Mouse (Mus musculus): ENCODE results near the gene Fars2.
A peak's percentile ranks its signal among the peaks of the same experiment; 100 is the strongest.

The Fars2 gene

GRCm38 (mm10) chr13:36117143-36118014, at the start of gene Fars2, which contains the start of gene Lyrm4:
Gene Fars2 (plus strand): TSS chr13:36117412.
Gene Lyrm4 (minus strand): TSS chr13:36117526.
- peak; percentile 87 for DNase-seq (ENCODE audit: low read depth)

GRCm38 (mm10) chr13:36074484-36074883, 42.7 kb upstream of the Fars2 start:
- no peak for DNase-seq (ENCODE audit: low read depth)

DNA sequence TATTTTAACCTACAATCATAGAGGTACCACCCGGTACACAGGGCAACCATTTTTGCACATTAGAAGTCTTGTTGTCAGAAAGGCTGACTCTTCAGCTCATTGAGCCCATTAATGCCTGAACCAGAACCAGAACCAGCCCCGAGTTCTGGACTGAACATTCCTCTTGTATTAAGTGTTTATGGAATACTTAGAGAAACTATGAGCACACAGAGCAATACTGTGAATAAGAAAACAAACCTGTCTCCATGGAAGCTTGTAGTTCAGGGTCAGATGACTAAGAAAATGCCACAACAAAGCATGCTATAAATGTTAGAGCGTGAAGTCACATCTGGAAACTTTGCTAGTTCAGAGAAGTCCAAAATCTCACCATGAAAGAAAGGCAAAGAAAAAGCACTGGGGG, 35.6 kb upstream of the Fars2 start:
- no peak for DNase-seq (ENCODE audit: low read depth)

GRCm38 (mm10) chr13:36084701-36085100, 32.5 kb upstream of the Fars2 start:
- DNase-seq (ENCODE audit: low read depth): no peak

- DNase-seq (ENCODE audit: low read depth): no peak
Measured at GRCm38 (mm10) chr13:36085971-36086370, 31.2 kb upstream of the Fars2 start.

DNA sequence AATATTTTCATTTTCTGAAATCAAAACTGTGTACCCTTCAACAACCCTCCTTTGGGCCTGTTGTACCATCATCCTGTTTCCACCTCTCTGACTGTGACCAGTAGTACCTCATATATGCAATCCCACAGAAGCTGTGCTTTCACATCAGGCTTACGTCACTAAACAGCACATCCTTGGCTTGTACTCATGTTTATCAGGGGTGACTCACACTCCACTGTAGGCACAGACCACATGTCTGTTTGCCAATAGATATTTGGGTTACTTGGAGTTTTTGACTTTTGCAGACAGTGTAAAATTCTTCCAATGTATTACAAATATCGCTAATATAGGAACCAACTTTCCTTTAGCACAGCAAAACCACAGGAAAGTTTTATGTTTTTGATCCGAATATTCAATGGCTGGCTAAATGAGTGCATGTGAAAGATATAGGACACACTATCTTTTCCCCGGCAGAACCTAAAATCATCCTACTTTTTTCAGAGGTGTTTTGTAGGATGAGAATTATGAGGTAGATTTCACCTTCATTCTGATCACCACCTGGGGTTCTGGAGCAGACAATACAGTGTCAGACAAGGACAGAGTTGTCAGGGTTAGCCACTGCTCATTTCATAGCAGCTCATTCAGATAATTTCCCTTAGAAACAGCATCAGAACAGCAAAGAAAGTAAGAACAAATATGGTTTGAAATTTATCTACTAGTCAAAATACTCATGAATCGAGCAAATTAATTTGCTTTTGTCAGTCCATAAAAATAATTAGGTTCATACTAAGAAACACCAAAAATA, 30.4 kb upstream of the Fars2 start:
- no peak for DNase-seq (ENCODE audit: low read depth)

DNA sequence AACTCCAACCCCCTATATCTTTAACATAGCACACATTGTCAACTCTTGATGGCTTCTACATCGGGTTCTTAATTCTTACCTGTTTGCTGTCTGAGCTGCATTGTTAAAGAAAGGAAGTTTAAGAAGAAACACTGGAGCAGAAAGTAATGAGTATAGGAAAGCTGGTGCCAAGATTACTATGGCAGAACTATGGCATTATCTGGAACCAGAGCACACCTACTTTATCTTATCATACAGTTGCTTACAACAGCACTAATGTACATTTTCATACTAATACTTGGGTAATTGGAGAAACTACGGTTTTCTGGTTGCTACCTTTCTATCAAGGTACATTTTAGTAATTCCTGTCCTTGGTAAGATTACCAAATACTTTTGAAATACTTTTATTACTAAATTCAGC, 29.8 kb upstream of the Fars2 start:
- DNase-seq (ENCODE audit: low read depth): no peak

DNA sequence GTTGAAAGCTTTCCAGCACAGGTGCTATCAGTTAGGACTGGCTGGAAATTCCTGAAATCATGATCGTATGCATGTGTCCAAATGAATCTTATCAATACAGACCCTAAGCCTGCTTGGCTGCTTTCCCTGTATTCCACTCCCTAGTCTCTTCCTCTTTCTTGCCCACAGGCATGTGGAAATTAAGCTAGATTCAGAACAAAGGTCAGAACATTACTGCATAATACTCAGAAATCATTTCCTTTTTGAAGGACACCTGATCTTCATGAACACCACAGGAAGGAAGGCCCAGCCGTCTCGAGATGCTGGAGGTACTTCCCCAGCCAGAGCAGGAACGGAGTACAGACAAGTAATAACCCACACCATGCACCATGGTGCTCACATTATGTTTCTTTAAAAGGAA, 29.0 kb upstream of the Fars2 start:
- no peak for DNase-seq (ENCODE audit: low read depth)

DNA sequence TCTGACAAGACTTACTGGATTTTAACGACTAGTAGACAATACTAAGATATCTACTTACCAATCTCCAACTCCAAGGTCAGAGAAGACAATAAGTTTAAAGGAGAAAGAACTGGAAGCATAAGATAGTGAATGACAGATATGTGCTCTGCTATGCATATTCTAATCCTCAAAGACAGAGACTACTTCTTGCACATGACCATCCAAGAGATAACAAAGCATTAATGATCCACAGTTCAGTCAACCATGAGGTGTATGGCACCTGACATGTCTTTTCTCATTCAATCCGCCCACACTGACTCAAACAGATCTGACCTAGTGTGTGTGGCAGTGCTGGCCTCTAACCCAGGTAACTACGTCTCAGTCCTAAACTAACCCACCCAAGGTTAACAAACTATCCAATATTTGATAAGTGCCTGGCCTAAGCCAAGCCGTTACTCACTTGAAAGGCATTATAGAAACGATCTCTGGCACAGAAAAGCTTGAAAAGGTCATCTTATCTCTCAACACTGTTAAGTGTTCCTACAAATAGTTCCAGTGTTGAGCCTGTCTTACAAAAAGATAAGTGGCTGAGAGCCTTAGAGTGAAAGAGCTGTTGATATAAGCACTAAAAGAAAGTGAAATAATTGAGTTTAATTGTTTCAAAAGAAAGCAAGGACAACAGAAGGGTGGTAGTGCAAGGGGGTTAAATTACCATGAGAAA, 20.4 kb upstream of the Fars2 start:
- no peak for DNase-seq (ENCODE audit: low read depth)

DNA sequence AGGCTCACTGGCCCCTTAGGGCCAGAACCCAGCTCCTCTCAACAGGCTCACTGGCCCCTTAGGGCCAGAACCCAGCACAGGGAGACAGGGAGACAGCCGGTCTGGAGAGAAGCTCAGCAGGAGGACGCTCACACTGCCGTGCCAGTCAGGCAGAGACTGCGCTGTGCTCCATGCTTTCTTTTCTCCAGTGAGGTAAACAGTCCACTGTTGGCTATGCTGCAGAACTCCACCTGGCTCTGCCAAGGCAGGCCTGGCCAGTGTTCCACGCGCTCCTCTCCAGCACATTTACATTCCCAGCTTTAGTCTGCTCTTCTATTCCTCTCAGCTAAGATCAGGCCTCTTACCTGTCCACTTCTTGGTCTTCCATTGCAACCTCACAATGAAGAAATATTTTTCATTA, 11.6 kb upstream of the Fars2 start:
- no peak for DNase-seq (ENCODE audit: low read depth)

- no peak for DNase-seq (ENCODE audit: low read depth)
Measured at GRCm38 (mm10) chr13:36108528-36108927, 8.7 kb upstream of the Fars2 start.

- no peak for DNase-seq (ENCODE audit: low read depth)
Measured at GRCm38 (mm10) chr13:36111331-36111730, 5.9 kb upstream of the Fars2 start.

DNA sequence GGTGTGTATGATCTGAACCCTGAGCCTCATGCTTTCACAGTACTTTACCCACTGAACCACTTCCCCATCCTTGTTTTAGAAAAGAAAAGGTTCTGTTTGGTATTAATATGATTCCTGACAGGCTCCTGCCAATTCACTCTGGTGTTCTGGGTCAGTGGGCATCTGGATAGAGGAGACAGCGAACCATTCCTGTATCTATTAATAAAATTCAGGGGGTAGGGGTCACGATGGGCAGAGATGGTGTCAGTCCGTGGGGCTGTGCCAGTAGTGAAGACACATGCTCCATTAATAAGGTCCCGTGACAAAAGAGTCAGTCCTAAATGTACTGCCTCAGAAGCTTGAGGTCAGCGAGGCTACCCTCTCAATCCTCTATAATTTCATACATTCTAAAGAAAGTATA, 4.0 kb upstream of the Fars2 start:
- DNase-seq (ENCODE audit: low read depth): no peak

- no peak for DNase-seq (ENCODE audit: low read depth)
Measured at GRCm38 (mm10) chr13:36116520-36117142, 581 bp upstream of the Fars2 start.

DNA sequence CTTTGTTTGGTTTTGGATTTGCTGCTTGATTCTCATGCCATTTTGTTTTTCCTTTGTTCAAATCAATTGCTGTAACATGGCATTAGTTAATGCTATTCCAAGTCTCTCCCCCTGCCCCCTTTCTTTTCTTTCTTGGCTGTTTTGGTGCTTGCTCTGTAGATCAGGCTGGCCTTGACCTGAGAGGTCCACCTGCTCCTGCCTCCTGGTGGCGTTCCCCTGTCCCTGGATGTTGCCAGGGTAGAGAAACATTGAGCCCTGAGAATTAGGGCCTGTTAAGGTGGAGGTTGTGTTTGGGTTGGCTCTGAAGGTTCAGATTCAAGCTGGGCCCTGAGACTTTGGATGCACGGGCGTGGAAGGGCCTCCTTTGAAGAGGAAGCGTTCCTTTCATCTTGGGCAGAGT, 2.5 kb downstream of the Fars2 start:
- DNase-seq (ENCODE audit: low read depth): no peak

DNA sequence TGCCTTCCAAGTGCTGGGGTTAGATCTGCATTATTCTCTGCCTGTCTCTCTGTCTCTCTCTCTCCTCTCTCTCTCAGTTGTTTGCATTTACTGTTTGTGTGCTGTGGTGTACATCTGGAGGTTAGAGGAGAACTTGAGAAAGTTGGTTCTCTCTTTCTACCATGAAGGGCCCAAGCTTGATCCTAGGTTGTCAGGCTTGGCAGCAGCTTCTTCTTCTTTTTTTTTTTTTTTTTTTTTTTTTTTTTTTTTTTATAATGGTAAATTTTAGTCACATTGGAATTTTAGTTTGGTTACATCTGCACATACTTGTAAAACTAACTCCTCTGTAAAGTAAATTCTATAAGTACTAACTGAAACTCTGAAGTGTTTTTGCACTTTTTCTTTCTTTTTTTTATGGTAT, 3.4 kb downstream of the Fars2 start:
- no peak for DNase-seq (ENCODE audit: low read depth)

DNA sequence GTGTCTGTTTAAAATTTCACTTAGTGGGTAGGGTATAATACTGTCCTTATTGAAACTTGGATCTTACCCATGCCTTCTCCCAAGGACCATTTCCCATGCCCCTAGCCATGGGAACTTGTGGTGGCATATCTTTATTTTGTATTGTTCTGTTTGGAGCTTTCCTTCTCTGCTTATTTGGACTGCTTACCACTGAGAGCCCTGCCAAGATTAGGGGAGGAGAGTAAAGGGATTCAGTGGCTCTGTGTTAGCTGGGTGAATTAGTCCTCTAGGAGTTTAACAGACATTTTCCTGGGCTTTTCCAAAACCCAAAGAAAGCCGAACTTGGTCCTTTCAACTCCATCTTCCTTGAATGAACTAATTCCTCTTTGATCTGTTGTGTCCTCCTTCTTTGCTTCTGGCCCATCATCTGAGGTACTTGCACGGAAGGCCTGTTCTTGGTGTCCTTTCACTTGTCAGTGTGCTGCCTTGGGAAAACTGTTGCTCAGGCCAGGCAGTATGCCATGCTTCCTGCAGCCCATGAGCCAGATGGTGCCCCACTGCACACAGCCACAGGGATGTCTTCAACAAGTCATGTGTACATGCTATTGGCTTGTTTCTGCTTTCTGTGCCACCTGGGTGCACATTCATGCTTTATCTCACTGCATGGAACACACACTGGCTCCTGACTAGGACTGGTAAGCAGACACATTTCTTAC, 12.3 kb downstream of the Fars2 start:
- DNase-seq (ENCODE audit: low read depth): no peak

DNA sequence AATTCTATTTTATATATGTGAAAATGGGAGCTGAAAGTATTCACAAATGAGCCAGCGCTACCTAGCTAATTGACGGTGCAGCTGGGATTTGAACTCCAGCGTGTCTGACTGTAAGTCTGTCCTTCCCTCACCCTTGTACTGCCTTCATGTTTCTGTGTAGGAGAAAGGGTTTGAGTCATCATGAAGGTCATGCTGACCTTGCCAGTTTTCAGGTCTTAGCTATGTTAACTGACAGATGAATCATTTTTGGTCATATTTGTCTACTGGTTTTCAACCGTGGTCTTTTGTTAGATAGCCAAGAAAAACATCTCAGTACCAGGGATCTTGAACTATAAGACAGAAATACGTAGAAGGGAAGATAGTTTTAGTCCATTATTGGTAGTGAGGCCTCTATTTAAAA, 14.2 kb downstream of the Fars2 start:
- no peak for DNase-seq (ENCODE audit: low read depth)

GRCm38 (mm10) chr13:36131992-36132649, 14.9 kb downstream of the Fars2 start:
- DNase-seq (ENCODE audit: low read depth): no peak

DNA sequence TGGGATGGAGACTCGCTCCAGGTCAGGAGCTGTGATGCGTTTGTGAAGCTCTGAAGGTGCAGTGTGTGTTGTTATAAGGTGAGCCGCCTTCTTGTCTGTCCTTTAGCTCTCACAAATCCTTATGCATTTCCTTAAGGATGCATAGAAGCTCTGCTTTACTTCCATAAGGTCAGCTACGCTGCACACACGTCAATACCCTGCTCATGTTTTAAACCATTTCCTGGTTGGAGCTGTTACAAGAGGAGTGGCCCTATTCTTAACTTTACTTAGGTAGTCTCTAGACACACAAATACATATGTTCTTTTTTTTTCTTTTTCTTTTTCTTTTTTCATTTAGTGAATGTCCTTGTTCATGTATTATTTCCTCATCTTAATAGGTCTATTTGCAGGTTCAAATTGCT, 22.5 kb downstream of the Fars2 start:
- no peak for DNase-seq (ENCODE audit: low read depth)
